ENCODE assay signal across 28 mouse cellular contexts in genomic region chr15:23278421-23278820, GRCm38 (mm10).
DNase-seq lines count a peak whose midpoint lies in the region; ATAC-seq and TF ChIP-seq lines count a peak whose summit lies in the region.
"Had no signal": no experiment of that assay in that cellular context is flagged by ENCODE, and none has a peak within 500 bp of the region (broad histone marks: within the 10 kb centered on the region; RNA-seq: fewer than 3 reads in every experiment).

No protein-coding gene starts in this region.

- WGBS in kidney, embryonic 14.5 days: 40% methylated on average over 4 of the region's 4 CpGs
- 39% methylated on average over 4 of the region's 4 CpGs for WGBS in kidney, postnatal 0 days

- no peaks in the 10 kb centered on the region for H3K9me3 ChIP-seq in kidney, embryonic 14.5 days (ENCODE audit: control insufficient read depth, low read length)
- H3K9me3 ChIP-seq in kidney, postnatal 0 days (replicated peaks; ENCODE audit: low read length): no peaks in the 10 kb centered on the region
- H3K9me3 ChIP-seq: embryonic facial prominence, embryonic 10.5 days; embryonic facial prominence, embryonic 13.5 days; forebrain, embryonic 12.5 days; forebrain, embryonic 15.5 days; heart, embryonic 10.5 days; heart, embryonic 13.5 days had no signal

- DNase-seq in kidney, postnatal 14 days: no peak
- DNase-seq in kidney, postnatal 0 days (ENCODE audit: low spot score): peak; percentile 46
- DNase-seq in kidney, postnatal 36 days: no peak
- DNase-seq in retina, postnatal 1 day: peak; percentile 2
- DNase-seq in retina, embryonic 14.5 days (ENCODE audit: low spot score): no peak
- DNase-seq: adrenal gland, postnatal 10 days; adrenal gland, postnatal 36 days; cerebellum, adult 11-12 months; cerebellum, adult 8-10 months; cerebellum, postnatal 10 days; cerebellum, postnatal 36 days; embryo, embryonic 11 days; gastrocnemius, postnatal 10 days; gastrocnemius, postnatal 36 days; heart, adult 2 months; heart, postnatal 14 days; heart, postnatal 4 days had no signal

- no peak overlapping the region for H3K9ac ChIP-seq in kidney, embryonic 14.5 days (ENCODE audit: low read depth, low read length)
- no peak overlapping the region for H3K9ac ChIP-seq in kidney, postnatal 0 days (ENCODE audit: low read depth, low read length)
- H3K9ac ChIP-seq: embryonic facial prominence, embryonic 13.5 days; forebrain, embryonic 12.5 days; forebrain, embryonic 15.5 days; heart, embryonic 13.5 days; hindbrain, embryonic 14.5 days had no signal

- H3K27me3 ChIP-seq in kidney, embryonic 14.5 days (ENCODE audit: control insufficient read depth, insufficient read depth, low read length): no peaks in the 10 kb centered on the region
- H3K27me3 ChIP-seq in kidney, postnatal 0 days (ENCODE audit: insufficient read depth, low read length): no peaks in the 10 kb centered on the region
- H3K27me3 ChIP-seq: embryonic facial prominence, embryonic 13.5 days; forebrain, embryonic 12.5 days; forebrain, embryonic 15.5 days; heart, embryonic 13.5 days had no signal

- no peak overlapping the region for H3K4me3 ChIP-seq in kidney, embryonic 14.5 days (ENCODE audit: low read length)
- no peak overlapping the region for H3K4me3 ChIP-seq in kidney, postnatal 0 days (replicated peaks; ENCODE audit: low read depth, low read length)
- H3K4me3 ChIP-seq: embryonic facial prominence, embryonic 10.5 days; embryonic facial prominence, embryonic 13.5 days; erythroblast, embryonic 14.5 days; forebrain, embryonic 12.5 days; forebrain, embryonic 15.5 days; heart, adult 2 months; heart, embryonic 10.5 days; heart, embryonic 13.5 days had no signal

- peak; percentile 52; the same call in 1 of the 2 replicates for ATAC-seq in kidney, embryonic 14.5 days (ENCODE audit: low FRiP score, low TSS enrichment)
- no peak for ATAC-seq in kidney, postnatal 0 days (replicated peaks; ENCODE audit: low FRiP score, low read depth)
- ATAC-seq: activated CD4-positive, CD25-positive, alpha-beta regulatory T cell, adult 4 months; forebrain, embryonic 15.5 days; hindbrain, postnatal 0 days had no signal

- H3K36me3 ChIP-seq in kidney, embryonic 14.5 days (ENCODE audit: control insufficient read depth, insufficient read depth, low read length): no peaks in the 10 kb centered on the region
- H3K36me3 ChIP-seq in kidney, postnatal 0 days (ENCODE audit: insufficient read depth, low read length): no peaks in the 10 kb centered on the region
- H3K36me3 ChIP-seq: embryonic facial prominence, embryonic 10.5 days; embryonic facial prominence, embryonic 13.5 days; forebrain, embryonic 12.5 days; forebrain, embryonic 15.5 days; heart, embryonic 10.5 days; heart, embryonic 13.5 days had no signal

- H3K4me2 ChIP-seq in kidney, embryonic 14.5 days (replicated peaks; ENCODE audit: low read depth, low read length): no peak overlapping the region
- no peak overlapping the region for H3K4me2 ChIP-seq in kidney, postnatal 0 days (ENCODE audit: low read length)
- H3K4me2 ChIP-seq: embryonic facial prominence, embryonic 13.5 days; forebrain, embryonic 12.5 days; forebrain, embryonic 15.5 days; heart, embryonic 13.5 days; hindbrain, embryonic 14.5 days had no signal

- no peak overlapping the region for H3K27ac ChIP-seq in kidney, embryonic 14.5 days (ENCODE audit: low read depth, low read length)
- H3K27ac ChIP-seq in kidney, postnatal 0 days: no peak overlapping the region
- H3K27ac ChIP-seq: embryonic facial prominence, embryonic 10.5 days; embryonic facial prominence, embryonic 13.5 days; forebrain, embryonic 12.5 days; forebrain, embryonic 15.5 days; heart, adult 2 months; heart, embryonic 10.5 days; heart, embryonic 13.5 days; hindbrain, embryonic 14.5 days; hindbrain, postnatal 0 days had no signal

- TF ChIP-seq CTCF in kidney, postnatal 0 days (IDR thresholded peaks at IDR 0.05; ENCODE audit: low read depth): no peak

- H3K4me1 ChIP-seq in kidney, embryonic 14.5 days (ENCODE audit: control insufficient read depth, insufficient read depth, low read length): no peaks in the 10 kb centered on the region
- H3K4me1 ChIP-seq in kidney, postnatal 0 days (replicated peaks; ENCODE audit: insufficient read depth, low read length): no peaks in the 10 kb centered on the region
- H3K4me1 ChIP-seq: embryonic facial prominence, embryonic 10.5 days; embryonic facial prominence, embryonic 13.5 days; forebrain, embryonic 12.5 days; forebrain, embryonic 15.5 days; heart, embryonic 10.5 days; heart, embryonic 13.5 days had no signal

Comparison
In these comparisons a context has a peak if more than half of its experiments do, and no peak if none do; other contexts are left out.
1. DNase-seq: peak in kidney, postnatal 0 days (single experiment) and retina, postnatal 1 day (single experiment); none in kidney, postnatal 14 days (single experiment), kidney, postnatal 36 days (0 of 2) and retina, embryonic 14.5 days (single experiment).